Mouse (Mus musculus): ENCODE measurements at regions not wholly inside any gene's neighbourhood (a gene's known extent, or its start where the extent isn't known, plus 50 kb on each side); places are given as distances from the start of the nearest gene placed in this dataset.

- no peak for DNase-seq (ENCODE audit: low read depth, low spot score)
Measured at GRCm38 (mm10) chr5:43089941-43090340, 143.0 kb upstream of the Cpeb2 start.

- DNase-seq (ENCODE audit: low read depth, low spot score): no peak
Measured at GRCm38 (mm10) chr5:43093647-43094326, 139.2 kb upstream of the Cpeb2 start.

- DNase-seq (ENCODE audit: low read depth, low spot score): peak; percentile 43
Measured at GRCm38 (mm10) chr5:43094329-43094898, 138.6 kb upstream of the Cpeb2 start.

GRCm38 (mm10) chr5:43102000-43102459 lies 130.9 kb upstream of the Cpeb2 start:
- no peak for DNase-seq (ENCODE audit: low read depth, low spot score)

- DNase-seq (ENCODE audit: low read depth, low spot score): no peak
Measured at GRCm38 (mm10) chr5:43102590-43102989, 130.4 kb upstream of the Cpeb2 start.

- no peak for DNase-seq (ENCODE audit: low read depth, low spot score)
Measured at GRCm38 (mm10) chr5:43103728-43104127, 129.2 kb upstream of the Cpeb2 start.

GRCm38 (mm10) chr5:43105528-43105927 lies 127.4 kb upstream of the Cpeb2 start:
- DNase-seq (ENCODE audit: low read depth, low spot score): no peak

- DNase-seq (ENCODE audit: low read depth, low spot score): no peak
Measured at GRCm38 (mm10) chr5:43107436-43108259, 125.3 kb upstream of the Cpeb2 start.

GRCm38 (mm10) chr5:43108260-43108589 lies 124.7 kb upstream of the Cpeb2 start:
- no peak for DNase-seq (ENCODE audit: low read depth, low spot score)

GRCm38 (mm10) chr5:43110122-43110521 lies 122.8 kb upstream of the Cpeb2 start:
- no peak for DNase-seq (ENCODE audit: low read depth, low spot score)

- DNase-seq (ENCODE audit: low read depth, low spot score): no peak
Measured at GRCm38 (mm10) chr5:43111740-43112139, 121.2 kb upstream of the Cpeb2 start.

- no peak for DNase-seq (ENCODE audit: low read depth, low spot score)
Measured at GRCm38 (mm10) chr5:43113405-43114119, 119.4 kb upstream of the Cpeb2 start.

- DNase-seq (ENCODE audit: low read depth, low spot score): no peak
Measured at GRCm38 (mm10) chr5:43115507-43115906, 117.5 kb upstream of the Cpeb2 start.

- DNase-seq (ENCODE audit: low read depth, low spot score): no peak
Measured at GRCm38 (mm10) chr5:43116821-43117220, 116.1 kb upstream of the Cpeb2 start.

- DNase-seq (ENCODE audit: low read depth, low spot score): no peak
Measured at GRCm38 (mm10) chr5:43121065-43121464, 111.9 kb upstream of the Cpeb2 start.

- DNase-seq (ENCODE audit: low read depth, low spot score): no peak
Measured at GRCm38 (mm10) chr5:43124301-43124700, 108.7 kb upstream of the Cpeb2 start.

GRCm38 (mm10) chr5:43125774-43126536 lies 107.0 kb upstream of the Cpeb2 start:
- DNase-seq (ENCODE audit: low read depth, low spot score): no peak

- DNase-seq (ENCODE audit: low read depth, low spot score): no peak
Measured at GRCm38 (mm10) chr5:43130377-43130776, 102.6 kb upstream of the Cpeb2 start.

- DNase-seq (ENCODE audit: low read depth, low spot score): no peak
Measured at GRCm38 (mm10) chr5:43130901-43131557, 101.9 kb upstream of the Cpeb2 start.

- DNase-seq (ENCODE audit: low read depth, low spot score): no peak
Measured at GRCm38 (mm10) chr5:43133672-43134071, 99.3 kb upstream of the Cpeb2 start.

GRCm38 (mm10) chr5:43136142-43136541 lies 96.8 kb upstream of the Cpeb2 start:
- DNase-seq (ENCODE audit: low read depth, low spot score): no peak

Data from forelimb bud, embryonic 11.5 days (tissue).